In genomic region chr9:45827663-45828290, GRCm38 (mm10) we compare ENCODE assay signal across 8 mouse cellular contexts. TPM values are rescaled to one million over a fixed set of nuclear protein-coding genes. Genes with fewer than 3 reads are reported as not detected.
DNase-seq lines count a peak whose midpoint lies in the region; ATAC-seq and TF ChIP-seq lines count a peak whose summit lies in the region.

No protein-coding gene starts in this region.

- H3K4me2 ChIP-seq in embryonic facial prominence, embryonic 15.5 days (replicated peaks), result peak overlapping the region; percentile 83
- H3K4me2 ChIP-seq in hindbrain, embryonic 12.5 days (replicated peaks), result peak overlapping the region; percentile 84
- peak overlapping the region; percentile 73 for H3K4me2 ChIP-seq in lung, embryonic 16.5 days (ENCODE audit: low read depth, low read length)
- H3K4me2 ChIP-seq in stomach, embryonic 14.5 days (replicated peaks; ENCODE audit: low read depth, low read length), result peak overlapping the region; percentile 76

- peaks cover 13% of the 10 kb centered on the region for H3K4me1 ChIP-seq in embryonic facial prominence, embryonic 15.5 days
- H3K4me1 ChIP-seq in hindbrain, embryonic 12.5 days, result peaks cover 12% of the 10 kb centered on the region
- H3K4me1 ChIP-seq in lung, embryonic 16.5 days (replicated peaks; ENCODE audit: control insufficient read depth, insufficient read depth, low read length), result peaks cover 8% of the 10 kb centered on the region
- H3K4me1 ChIP-seq in stomach, embryonic 14.5 days (ENCODE audit: control insufficient read depth, insufficient read depth, low read length), result peaks cover 5% of the 10 kb centered on the region; the same call in 1 of the 2 replicates

- peaks cover 7% of the 10 kb centered on the region; the same call in 1 of the 2 replicates for H3K36me3 ChIP-seq in embryonic facial prominence, embryonic 15.5 days
- peaks cover 9% of the 10 kb centered on the region for H3K36me3 ChIP-seq in hindbrain, embryonic 12.5 days
- H3K36me3 ChIP-seq in lung, embryonic 16.5 days (ENCODE audit: control insufficient read depth, insufficient read depth, low read length), result no peaks in the 10 kb centered on the region
- H3K36me3 ChIP-seq in stomach, embryonic 14.5 days (ENCODE audit: control insufficient read depth, insufficient read depth, low read length), result no peaks in the 10 kb centered on the region

- no peaks in the 10 kb centered on the region for H3K27me3 ChIP-seq in embryonic facial prominence, embryonic 15.5 days
- H3K27me3 ChIP-seq in hindbrain, embryonic 12.5 days, result no peaks in the 10 kb centered on the region
- H3K27me3 ChIP-seq in lung, embryonic 16.5 days (ENCODE audit: control insufficient read depth, insufficient read depth, low read depth, low read length), result no peaks in the 10 kb centered on the region
- H3K27me3 ChIP-seq in stomach, embryonic 14.5 days (ENCODE audit: control insufficient read depth, insufficient read depth, low read length), result no peaks in the 10 kb centered on the region

- 0 out of 2 replicates have a peak, but pooled peaks have one; percentile 35 for ATAC-seq in embryonic facial prominence, embryonic 15.5 days (ENCODE audit: insufficient number of reproducible peaks, low FRiP score, low TSS enrichment, low read depth)
- peak; percentile 55 for ATAC-seq in hindbrain, embryonic 12.5 days (ENCODE audit: low FRiP score)
- ATAC-seq in lung, embryonic 16.5 days (ENCODE audit: low read depth), result peak; percentile 39
- peak; percentile 30 for ATAC-seq in stomach, embryonic 14.5 days (ENCODE audit: insufficient number of reproducible peaks, insufficient read depth, low FRiP score, low read depth)
- no peak for ATAC-seq in monocyte, adult 5-6 weeks (replicated peaks; ENCODE audit: insufficient number of reproducible peaks, low FRiP score, low TSS enrichment, poor library complexity, severe bottlenecking)

- peak overlapping the region; percentile 76 for H3K27ac ChIP-seq in layer of hippocampus, adult 2 months
- H3K27ac ChIP-seq in embryonic facial prominence, embryonic 15.5 days (replicated peaks), result peak overlapping the region; percentile 83
- peak overlapping the region; percentile 0; the same call in 1 of the 2 replicates for H3K27ac ChIP-seq in hindbrain, embryonic 12.5 days
- peak overlapping the region; percentile 64 for H3K27ac ChIP-seq in lung, embryonic 16.5 days (ENCODE audit: low read length)
- peak overlapping the region; percentile 91 for H3K27ac ChIP-seq in stomach, embryonic 14.5 days (ENCODE audit: low read length)

- H3K9me3 ChIP-seq in embryonic facial prominence, embryonic 15.5 days (replicated peaks), result 0 out of 2 replicates have a peak, but pooled peaks cover 4% of the 10 kb centered on the region
- H3K9me3 ChIP-seq in hindbrain, embryonic 12.5 days (replicated peaks), result 0 out of 2 replicates have a peak, but pooled peaks cover 4% of the 10 kb centered on the region
- H3K9me3 ChIP-seq in lung, embryonic 16.5 days (ENCODE audit: control insufficient read depth, low read length), result peaks cover 6% of the 10 kb centered on the region; the same call in 1 of the 2 replicates
- H3K9me3 ChIP-seq in stomach, embryonic 14.5 days (ENCODE audit: control insufficient read depth, low read depth, low read length), result no peaks in the 10 kb centered on the region; the same call in 1 of the 2 replicates

- peak overlapping the region; percentile 66 for H3K9ac ChIP-seq in embryonic facial prominence, embryonic 15.5 days
- H3K9ac ChIP-seq in hindbrain, embryonic 12.5 days, result peak overlapping the region; percentile 61
- H3K9ac ChIP-seq in lung, embryonic 16.5 days (ENCODE audit: low read length), result peak overlapping the region; percentile 76
- peak overlapping the region; percentile 52; the same call in 1 of the 2 replicates for H3K9ac ChIP-seq in stomach, embryonic 14.5 days (replicated peaks; ENCODE audit: low read depth, low read length)

- H3K4me3 ChIP-seq in layer of hippocampus, adult 2 months, result peak overlapping the region; percentile 65
- peak overlapping the region; percentile 88 for H3K4me3 ChIP-seq in embryonic facial prominence, embryonic 15.5 days (replicated peaks)
- H3K4me3 ChIP-seq in hindbrain, embryonic 12.5 days, result peak overlapping the region; percentile 51
- H3K4me3 ChIP-seq in lung, embryonic 16.5 days (ENCODE audit: low read length), result peak overlapping the region; percentile 78
- peak overlapping the region; percentile 76 for H3K4me3 ChIP-seq in stomach, embryonic 14.5 days (ENCODE audit: low read depth, low read length)

- no peak for TF ChIP-seq CTCF in layer of hippocampus, adult 2 months (conservative IDR thresholded peaks at IDR 0.05)

- DNase-seq in layer of hippocampus, adult 2 months (ENCODE audit: low spot score in 2 of 2), result no peak
- no peak for DNase-seq in layer of hippocampus, adult 9-10 months (ENCODE audit: low spot score)
- DNase-seq in T-cell, adult 2 months (ENCODE audit: low spot score), result peak; percentile 12

- WGBS in embryonic facial prominence, embryonic 15.5 days, result 5% methylated on average over 22 of the region's 23 CpGs
- WGBS in hindbrain, embryonic 12.5 days, result 8% methylated on average over 23 of the region's 23 CpGs
- 4% methylated on average over 23 of the region's 23 CpGs for WGBS in lung, embryonic 16.5 days
- WGBS in stomach, embryonic 14.5 days, result 5% methylated on average over 22 of the region's 23 CpGs

RNA-seq across cellular contexts. Expression of gene Cep164, which starts 0.7 kb away (rescaled TPM):
- total RNA-seq in layer of hippocampus, adult 2 months (2021), result 10 to 100 TPM; 13.6 TPM
- 30.6 and 31.6 TPM in 2 replicates for polyA plus RNA-seq in embryonic facial prominence, embryonic 15.5 days (2015; fragmentation: Nextera tagmentation; extraction: Ambion mirVana)
- polyA plus RNA-seq in hindbrain, embryonic 12.5 days (2016; fragmentation: Nextera tagmentation; extraction: Ambion mirVana), result 17.7 and 18.8 TPM in 2 replicates
- polyA plus RNA-seq in lung, embryonic 16.5 days (2015; fragmentation: Nextera tagmentation; extraction: Ambion mirVana), result 24.8 and 26.2 TPM in 2 replicates
- polyA plus RNA-seq in stomach, embryonic 14.5 days (2014; fragmentation: Nextera tagmentation; extraction: Ambion mirVana), result 24.4 and 34.6 TPM in 2 replicates
- total RNA-seq in monocyte, adult 5-6 weeks (2017), result 10.6 to 16.4 TPM (median 13.0 TPM) in 3 replicates

RNA-seq across cellular contexts. Expression of gene Bace1, which starts 10.6 kb away (rescaled TPM):
- total RNA-seq in layer of hippocampus, adult 2 months (2021), result 10 to 100 TPM; 76.6 to 80.3 TPM
- 42.7 and 43.0 TPM in 2 replicates for polyA plus RNA-seq in embryonic facial prominence, embryonic 15.5 days (2015; fragmentation: Nextera tagmentation; extraction: Ambion mirVana)
- polyA plus RNA-seq in hindbrain, embryonic 12.5 days (2016; fragmentation: Nextera tagmentation; extraction: Ambion mirVana), result 40.2 and 41.5 TPM in 2 replicates
- 23.7 and 23.8 TPM in 2 replicates for polyA plus RNA-seq in lung, embryonic 16.5 days (2015; fragmentation: Nextera tagmentation; extraction: Ambion mirVana)
- polyA plus RNA-seq in stomach, embryonic 14.5 days (2014; fragmentation: Nextera tagmentation; extraction: Ambion mirVana), result 34.3 and 37.1 TPM in 2 replicates
- total RNA-seq in monocyte, adult 5-6 weeks (2017), result 0.29 to 1.1 TPM (median 0.43 TPM) in 3 replicates

Comparison
In these comparisons a context has a peak if more than half of its experiments do, and no peak if none do; other contexts are left out.
1. H3K27ac ChIP-seq: peak in every context shown above with its lines; median percentile 91 in stomach, embryonic 14.5 days; 83 in embryonic facial prominence, embryonic 15.5 days; 76 in layer of hippocampus, adult 2 months; 64 in lung, embryonic 16.5 days; 0 in hindbrain, embryonic 12.5 days.